Mouse (Mus musculus) lung, postnatal 0 days (tissue): Measurements from ENCODE around the gene Mdh1.

Source experiments
- CTCF ChIP-seq: IDR thresholded peaks from 2 replicates; pipeline ENCODE4 v1.5.1; 2016; ENCODE audit warnings: antibody characterized with exemption, mild to moderate bottlenecking
- EP300 ChIP-seq: IDR thresholded peaks from 2 replicates; pipeline ENCODE4 v1.6.1; 2016; ENCODE audit warnings: antibody characterized with exemption, mild to moderate bottlenecking, control low read depth

DNA sequence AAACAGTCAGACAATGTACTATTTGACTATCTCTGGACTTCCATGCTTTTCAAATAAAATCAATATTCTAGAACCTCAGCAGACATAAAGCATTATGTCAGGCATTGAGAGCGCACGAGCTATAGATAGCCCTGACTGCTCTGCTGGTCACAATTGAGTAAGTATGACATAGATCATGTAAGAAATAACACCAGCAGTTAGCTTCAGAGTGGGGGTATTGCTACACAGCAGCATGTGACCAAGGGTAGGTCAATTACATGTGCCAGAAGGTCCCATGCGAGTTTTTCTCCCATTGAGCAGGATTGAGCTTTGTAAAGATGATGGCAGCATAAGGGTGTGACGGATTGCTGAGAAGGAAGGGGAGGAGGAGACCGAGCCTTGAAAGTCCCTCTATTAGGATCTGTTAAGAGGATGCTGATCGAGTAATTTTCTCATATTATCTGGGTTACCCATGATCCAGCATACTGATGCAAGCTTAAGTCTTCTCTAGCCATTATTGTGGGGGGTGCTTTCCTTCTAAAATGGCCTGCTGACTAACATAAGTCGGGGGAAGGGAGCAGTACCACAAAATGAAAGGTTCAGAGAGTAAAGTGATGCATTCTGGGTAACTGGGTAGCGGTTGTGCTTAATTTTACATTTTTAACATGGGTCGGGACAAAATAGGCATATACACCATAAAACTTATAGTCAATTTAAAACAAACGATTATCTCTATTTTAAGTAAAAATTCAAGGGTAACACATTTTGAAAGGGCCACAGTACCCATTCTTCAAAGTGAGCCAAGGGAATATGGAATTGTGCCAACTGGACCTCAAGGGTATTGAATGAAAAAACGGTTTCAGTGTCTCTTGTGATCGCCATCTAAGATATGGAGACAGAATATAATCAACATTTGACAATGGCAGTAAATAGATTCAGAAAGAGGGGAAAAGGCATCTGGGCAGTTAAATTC, 21.7 kb downstream of the Mdh1 start:
- no peak for TF ChIP-seq CTCF
- no peak for TF ChIP-seq EP300
